Mouse (Mus musculus) heart, postnatal 25 days (tissue): ENCODE measurements around the gene Pak6. TPM values are rescaled to one million over a fixed set of nuclear protein-coding genes. Genes with fewer than 3 reads are reported as not detected.

Experiments used
- DNase-seq: peaks from one replicate; pipeline ENCODE4 v3.0.0; 2022; ENCODE audit warnings: low spot score
- intact Hi-C: fragments of 180-260 bp; cut with DNase I; formaldehyde crosslinking; loops from one replicate; pipeline ENCODE4 v1.15.1; 2025
- total RNA-seq, 2 experiments: library from RNA; stranded (reverse); gene quantifications; 2 replicates each; pipeline ENCODE4 v1.2.3; 2021

The Pak6 gene
- total RNA-seq, 2 experiments from 2014 or later = 6.4 to 9.9 TPM

GRCm38 (mm10) chr2:118663804-118664766, 982 bp downstream of the Pak6 start:
- intact Hi-C loops = no loop called here
- no peak for DNase-seq

GRCm38 (mm10) chr2:118664975-118665516, 1.9 kb downstream of the Pak6 start:
- intact Hi-C loops = no loop called here
- DNase-seq = no peak

- DNase-seq = no peak
- intact Hi-C loops = no loop called here
Observed at GRCm38 (mm10) chr2:118665616-118666015, 2.5 kb downstream of the Pak6 start.

GRCm38 (mm10) chr2:118667181-118667580, 4.1 kb downstream of the Pak6 start:
- no peak for DNase-seq
- intact Hi-C loops = no loop called here

GRCm38 (mm10) chr2:118669245-118669644, 6.1 kb downstream of the Pak6 start:
- intact Hi-C loops = no loop called here

GRCm38 (mm10) chr2:118669785-118670184, 6.7 kb downstream of the Pak6 start:
- DNase-seq = no peak
- intact Hi-C loops = no loop called here

More at GRCm38 (mm10) chr2:118669245-118669644, 6.1 kb downstream of the Pak6 start:
- DNase-seq = no peak

GRCm38 (mm10) chr2:118671728-118672127, 8.6 kb downstream of the Pak6 start:
- intact Hi-C loops = no loop called here
- DNase-seq = no peak

GRCm38 (mm10) chr2:118673686-118674465, 10.8 kb downstream of the Pak6 start:
- DNase-seq = no peak
- intact Hi-C loops = no loop called here

- intact Hi-C loops = no loop called here
- no peak for DNase-seq
Observed at GRCm38 (mm10) chr2:118674500-118674899, 11.4 kb downstream of the Pak6 start.

GRCm38 (mm10) chr2:118676839-118677741, 14.0 kb downstream of the Pak6 start:
- DNase-seq = no peak
- intact Hi-C loops = no loop called here

GRCm38 (mm10) chr2:118677817-118678216, 14.7 kb downstream of the Pak6 start:
- intact Hi-C loops = no loop called here
- no peak for DNase-seq

GRCm38 (mm10) chr2:118679577-118679976, 16.5 kb downstream of the Pak6 start:
- intact Hi-C loops = no loop called here
- no peak for DNase-seq

GRCm38 (mm10) chr2:118680926-118681325, 17.8 kb downstream of the Pak6 start:
- no peak for DNase-seq
- intact Hi-C loops = no loop called here

- DNase-seq = no peak
- intact Hi-C loops = no loop called here
Observed at GRCm38 (mm10) chr2:118682544-118683260, 19.6 kb downstream of the Pak6 start.

GRCm38 (mm10) chr2:118685088-118685487, 22.0 kb downstream of the Pak6 start:
- intact Hi-C loops = no loop called here
- DNase-seq = no peak

- intact Hi-C loops = no loop called here
- DNase-seq = no peak
Observed at GRCm38 (mm10) chr2:118686693-118687092, 23.6 kb downstream of the Pak6 start.

- intact Hi-C loops = no loop called here
- DNase-seq = no peak
Observed at GRCm38 (mm10) chr2:118687791-118688190, 24.7 kb downstream of the Pak6 start.

GRCm38 (mm10) chr2:118689875-118690274, 26.8 kb downstream of the Pak6 start:
- DNase-seq = no peak
- intact Hi-C loops = no loop called here

- intact Hi-C loops = no loop called here
- DNase-seq = no peak
Observed at GRCm38 (mm10) chr2:118693370-118693966, 30.4 kb downstream of the Pak6 start.
